Mouse (Mus musculus): ENCODE measurements around the gene Lysmd3. TPM values are rescaled to one million over a fixed set of nuclear protein-coding genes. Genes with fewer than 3 reads are reported as not detected.

The Lysmd3 gene
- 3.2 and 5.9 TPM in 2 replicates for polyA plus RNA-seq (2012; rRNA removed; ENCODE audit: low replicate concordance)

GRCm38 (mm10) chr13:81657351-81658052, at the start of gene Lysmd3:
Gene Lysmd3, plus strand, starts transcription at chr13:81657663.

DNA sequence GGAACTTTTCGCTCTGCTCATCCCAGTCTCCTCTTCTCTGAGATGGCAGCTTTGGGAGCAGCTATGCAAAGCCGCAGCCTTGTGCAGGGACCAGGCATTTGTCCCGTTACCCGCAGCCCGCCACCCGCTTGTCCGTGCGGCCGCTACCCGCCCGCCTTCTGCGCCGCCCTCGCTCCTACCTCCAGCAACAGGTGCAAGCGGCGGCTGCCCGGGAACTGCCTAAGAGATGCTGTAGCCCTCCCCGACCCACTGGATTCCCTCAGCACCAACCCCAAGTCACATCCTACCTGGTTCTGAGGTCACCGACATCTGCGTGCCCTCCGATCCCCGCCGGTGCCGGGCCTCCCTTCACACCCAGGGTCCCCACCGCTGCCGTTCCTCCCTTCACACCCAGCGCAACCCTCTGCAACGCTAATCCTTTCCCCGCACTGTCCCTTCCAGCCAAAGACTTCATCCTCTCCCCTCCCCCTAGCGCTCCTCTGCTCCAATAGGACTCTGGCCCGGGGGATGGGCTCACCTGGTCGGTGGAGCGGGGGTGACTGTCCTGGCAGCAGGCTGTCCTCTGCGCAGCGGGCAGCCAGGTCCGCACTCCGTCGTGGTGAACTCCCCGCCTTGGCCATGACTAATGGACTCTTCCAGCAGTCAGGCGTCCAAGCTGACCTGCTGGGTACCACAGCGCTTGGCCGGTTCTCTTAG, 24.6 kb upstream of the Lysmd3 start, which contains the start of gene Adgrv1:
TSS of gene Adgrv1 (minus strand) at position 435 of the 696 bp plus-strand sequence.

DNA sequence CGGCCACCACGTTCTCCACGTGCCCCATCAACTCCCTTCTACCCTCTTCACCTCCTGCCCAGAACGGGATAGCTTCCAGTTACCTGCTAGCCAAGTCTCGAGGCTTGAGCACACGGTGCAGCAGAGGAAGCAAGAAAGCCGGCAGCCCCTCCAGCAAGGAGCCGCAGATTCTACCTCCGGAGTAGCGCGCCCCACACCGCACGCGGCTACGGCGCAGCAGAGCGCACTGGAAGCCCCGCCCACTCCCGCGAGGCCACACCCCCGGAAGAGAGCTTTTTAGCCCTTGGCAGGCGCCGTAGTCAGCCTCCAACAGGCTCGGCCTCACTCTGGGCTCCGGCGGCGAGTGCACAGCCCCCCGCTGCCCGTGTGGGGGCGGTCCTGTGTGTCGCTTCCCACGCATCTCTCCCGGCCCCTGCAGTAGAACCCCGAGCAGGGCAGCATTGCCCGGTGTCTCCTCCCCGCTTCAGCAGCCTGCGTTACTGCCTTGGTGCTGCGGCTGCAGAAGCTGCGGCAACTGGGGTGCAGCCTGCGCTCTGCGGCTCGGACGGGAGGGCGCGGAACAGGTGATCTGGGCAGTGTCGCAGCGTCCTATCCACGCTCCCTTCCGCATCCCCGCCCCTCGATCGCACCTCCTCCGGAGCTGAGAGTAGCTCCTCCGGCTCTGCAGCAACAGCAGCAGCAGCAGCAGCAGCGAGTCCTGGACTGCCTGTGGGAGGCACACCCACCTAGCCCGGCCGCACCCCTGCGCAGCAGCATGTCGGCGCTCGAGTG, 53.5 kb downstream of the Lysmd3 start, which contains the start of the genes Polr3g and Mblac2:
TSS of gene Polr3g (minus strand) at position 239 of the 771 bp plus-strand sequence.
TSS of gene Mblac2 (plus strand) at position 567 of the 771 bp plus-strand sequence.

Other genes starting within 250 kb of the Lysmd3 start
- gene Adgrv1, start 24.5 kb upstream of the Lysmd3 start, polyA plus RNA-seq (2012; rRNA removed; ENCODE audit: low replicate concordance) = 0.20 TPM in 1 of 2 replicates, not detected in the other
- gene Polr3g, start 53.4 kb downstream of the Lysmd3 start, polyA plus RNA-seq (2012; rRNA removed; ENCODE audit: low replicate concordance) = 3.6 and 3.7 TPM in 2 replicates
- gene Mblac2, start 53.7 kb downstream of the Lysmd3 start, polyA plus RNA-seq (2012; rRNA removed; ENCODE audit: low replicate concordance) = 4.6 and 5.6 TPM in 2 replicates
- 0.67 and 4.8 TPM in 2 replicates for gene Cetn3, start 125.4 kb downstream of the Lysmd3 start, polyA plus RNA-seq (2012; rRNA removed; ENCODE audit: low replicate concordance)

Measured in mammary gland, adult 2 months (tissue).